Mouse (Mus musculus) WW6 (cell line): ENCODE results near the gene Igfbpl1.

Source experiments
- DNase-seq: peaks from one replicate; pipeline ENCODE4 v3.0.0-alpha.2; 2013; ENCODE audit warnings: low read depth, low spot score

The Igfbpl1 gene

GRCm38 (mm10) chr4:45771173-45771572 lies 55.5 kb downstream of the Igfbpl1 start:
- no peak for DNase-seq

- DNase-seq: no peak
Measured at GRCm38 (mm10) chr4:45770638-45771033, 56.1 kb downstream of the Igfbpl1 start.

- DNase-seq: no peak
Measured at GRCm38 (mm10) chr4:45769791-45770637, 56.7 kb downstream of the Igfbpl1 start.

- no peak for DNase-seq
Measured at GRCm38 (mm10) chr4:45769141-45769540, 57.6 kb downstream of the Igfbpl1 start.

- DNase-seq: no peak
Measured at GRCm38 (mm10) chr4:45767891-45768558, 58.7 kb downstream of the Igfbpl1 start.

- DNase-seq: no peak
Measured at GRCm38 (mm10) chr4:45766774-45767173, 59.9 kb downstream of the Igfbpl1 start.

- no peak for DNase-seq
Measured at GRCm38 (mm10) chr4:45765565-45766201, 61.0 kb downstream of the Igfbpl1 start.

- no peak for DNase-seq
Measured at GRCm38 (mm10) chr4:45765121-45765564, 61.6 kb downstream of the Igfbpl1 start.

GRCm38 (mm10) chr4:45764141-45764494 lies 62.6 kb downstream of the Igfbpl1 start:
- no peak for DNase-seq

- no peak for DNase-seq
Measured at GRCm38 (mm10) chr4:45763288-45764140, 63.2 kb downstream of the Igfbpl1 start.

- DNase-seq: no peak
Measured at GRCm38 (mm10) chr4:45762600-45762999, 64.1 kb downstream of the Igfbpl1 start.
